Mouse (Mus musculus) small intestine, adult 2 months (tissue): ENCODE results near the gene Syne3. TPM values are rescaled to one million over a fixed set of nuclear protein-coding genes. Genes with fewer than 3 reads are reported as not detected.
A peak's percentile ranks its signal among the peaks of the same experiment; 100 is the strongest.

Experiments
- H3K27ac ChIP-seq: fragments of 200-500 bp; 2 replicates; pipeline ENCODE4 v1.5.1; 2012; ENCODE audit warnings: low read depth, low read length, control low read depth, inconsistent platforms; ENCODE audit not compliant: insufficient read depth
- H3K27me3 ChIP-seq: fragments of 200-500 bp; 2 replicates; pipeline ENCODE4 v1.6.1; 2012; ENCODE audit warnings: mild to moderate bottlenecking, moderate library complexity, low read length, inconsistent platforms; ENCODE audit not compliant: control insufficient read depth, insufficient read depth
- H3K36me3 ChIP-seq: fragments of 200-500 bp; 2 replicates; pipeline ENCODE4 v1.6.1; 2012; ENCODE audit warnings: mild to moderate bottlenecking, low read length, control low read depth, inconsistent platforms; ENCODE audit not compliant: control insufficient read depth, insufficient read depth
- H3K4me1 ChIP-seq: fragments of 200-500 bp; 2 replicates; pipeline ENCODE4 v1.6.1; 2012; ENCODE audit warnings: low read length, inconsistent platforms, mixed read lengths; ENCODE audit not compliant: control insufficient read depth, insufficient read depth, insufficient read length
- H3K4me3 ChIP-seq: fragments of 200-500 bp; 2 replicates; pipeline ENCODE4 v1.5.1; 2012; ENCODE audit warnings: low read depth, mild to moderate bottlenecking, control low read depth, inconsistent platforms, low read length, moderate library complexity
- CTCF ChIP-seq: fragments of 200-500 bp; IDR thresholded peaks from 2 replicates; pipeline ENCODE4 v1.5.1; 2012; ENCODE audit warnings: low read depth, mild to moderate bottlenecking, control low read depth, inconsistent platforms, low read length, moderate library complexity, mixed read lengths; ENCODE audit not compliant: insufficient replicate concordance, insufficient read length; ENCODE audit errors: extremely low read depth
- POLR2A ChIP-seq: fragments of 200-500 bp; IDR thresholded peaks from 2 replicates; pipeline ENCODE4 v1.6.1; 2012; ENCODE audit warnings: low read depth, mild to moderate bottlenecking, control low read depth, inconsistent platforms, low read length, moderate library complexity
- WGBS: fragments of 180-500 bp; shearing (Covaris S2); methylation state at CpG from one replicate; pipeline ENCODE4 v1.1.7; 2018; 5-methylcytosine and 5-hydroxymethylcytosine counted together
- polyA plus RNA-seq: library from polyadenylated mRNA; depleted of rRNA; stranded (reverse); fragments of >200 nt; gene quantifications from 2 replicates; pipeline ENCODE4 v1.2.3, GENCODE M21; 2012

Gene Syne3
- polyA plus RNA-seq, 1 experiment = 1.3 TPM

DNA sequence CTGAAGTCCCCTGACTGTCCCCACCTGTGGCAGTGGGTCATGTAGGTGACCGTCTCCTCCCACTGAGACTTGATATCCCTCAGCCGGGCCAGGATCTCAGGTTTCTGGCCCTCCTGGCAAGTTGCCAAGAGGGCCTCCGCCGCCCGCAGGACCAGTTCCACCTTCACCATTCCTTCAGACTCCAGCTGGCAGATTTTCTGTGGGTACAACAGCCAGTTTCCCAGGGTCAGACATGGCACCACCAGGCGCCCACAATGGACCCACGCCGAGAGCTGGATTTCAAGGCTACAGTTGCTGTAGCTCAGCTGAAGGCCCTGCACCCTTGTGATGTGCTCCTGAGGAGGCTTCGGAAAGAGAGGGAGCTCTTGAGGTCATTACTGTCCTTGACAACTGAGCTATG, 40.4 kb downstream of the Syne3 start:
- 66% methylated on average over 9 of the region's 9 CpGs for WGBS
- no peak overlapping the region for H3K27ac ChIP-seq
- no peak overlapping the region for H3K4me3 ChIP-seq
- no peak for TF ChIP-seq POLR2A
- H3K4me1 ChIP-seq = no peaks in the 10 kb centered on the region
- H3K27me3 ChIP-seq = no peaks in the 10 kb centered on the region
- H3K36me3 ChIP-seq = no peaks in the 10 kb centered on the region

DNA sequence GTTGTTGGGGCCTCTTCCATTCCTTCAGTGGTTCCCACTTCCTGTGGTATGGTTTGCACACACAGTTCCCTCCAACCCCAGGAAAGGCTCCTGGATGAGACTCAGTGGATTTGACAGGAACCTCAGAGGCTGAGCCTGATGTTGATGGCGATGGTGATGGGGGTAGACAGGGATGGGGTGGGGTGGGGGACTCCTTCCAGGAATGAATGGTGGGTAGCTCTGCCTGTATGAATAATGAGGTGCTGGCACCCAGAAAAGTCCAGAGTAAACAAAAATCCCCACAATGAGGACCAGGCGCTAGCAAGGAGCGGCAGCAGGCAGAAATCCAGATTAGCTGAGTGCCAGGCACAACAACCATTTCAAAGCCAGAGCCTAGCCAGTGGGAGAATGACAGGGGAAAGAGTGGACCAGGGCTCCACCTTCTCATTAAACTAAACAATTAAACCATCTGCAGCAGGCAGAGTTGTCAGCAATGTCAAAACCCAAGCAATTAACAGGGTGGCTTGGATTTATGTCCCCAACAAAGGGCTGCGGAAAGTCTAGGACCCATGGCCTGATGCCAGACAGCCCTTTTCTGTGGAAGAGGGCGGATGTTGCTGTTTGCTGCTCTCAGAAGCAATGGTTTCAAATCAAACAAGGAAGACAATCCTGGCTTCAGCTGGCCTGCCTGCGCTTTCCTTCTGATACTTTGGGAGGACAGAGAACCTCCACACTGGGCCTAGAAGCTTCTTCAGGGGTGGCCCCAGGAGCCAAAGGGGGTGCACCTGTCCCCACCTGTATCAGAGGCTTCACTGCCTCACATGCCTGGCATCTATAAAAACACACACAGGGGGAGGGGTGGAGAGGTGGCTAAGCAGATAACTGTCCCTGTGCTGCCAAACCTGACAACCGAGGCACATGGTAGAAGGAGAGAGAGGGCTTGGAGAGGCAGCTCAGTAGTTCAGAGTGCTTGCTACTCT, 44.4 kb downstream of the Syne3 start:
- WGBS = 53% methylated on average over 7 of the region's 7 CpGs
- Histone ChIP-seq H3K36me3 (no peaks in the 10 kb centered on the region), H3K27ac (peak overlapping the region; percentile 11; the same call in 1 of the 2 replicates), H3K4me1 (no peaks in the 10 kb centered on the region; the same call in 1 of the 2 replicates), H3K27me3 (no peaks in the 10 kb centered on the region), H3K4me3 (no peak overlapping the region)
- TF ChIP-seq CTCF (no peak), POLR2A (no peak)

DNA sequence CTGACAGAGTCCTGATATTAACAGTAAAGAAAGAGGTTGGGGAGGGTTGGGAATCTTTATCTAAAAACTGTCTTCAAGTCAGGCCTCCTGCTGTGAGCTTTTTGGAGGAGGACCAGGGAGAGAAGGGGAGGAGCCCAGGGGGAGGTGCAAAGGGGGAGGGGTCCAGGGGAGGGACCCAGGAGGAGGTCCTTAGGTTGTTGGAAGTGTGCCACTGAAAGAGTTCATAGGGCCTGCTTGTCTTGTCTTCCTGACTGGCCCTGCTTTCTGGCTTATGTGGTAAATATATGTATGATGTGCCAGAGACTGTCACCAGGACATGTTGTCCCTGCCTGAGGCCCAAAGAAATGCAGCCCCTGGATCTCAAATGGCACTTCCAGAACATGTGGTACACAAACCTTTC, 49.2 kb downstream of the Syne3 start:
- Histone ChIP-seq H3K36me3 (no peaks in the 10 kb centered on the region), H3K27me3 (no peaks in the 10 kb centered on the region), H3K4me3 (no peak overlapping the region), H3K27ac (no peak overlapping the region), H3K4me1 (peaks cover 2% of the 10 kb centered on the region)
- no peak for TF ChIP-seq CTCF
- TF ChIP-seq POLR2A = no peak

DNA sequence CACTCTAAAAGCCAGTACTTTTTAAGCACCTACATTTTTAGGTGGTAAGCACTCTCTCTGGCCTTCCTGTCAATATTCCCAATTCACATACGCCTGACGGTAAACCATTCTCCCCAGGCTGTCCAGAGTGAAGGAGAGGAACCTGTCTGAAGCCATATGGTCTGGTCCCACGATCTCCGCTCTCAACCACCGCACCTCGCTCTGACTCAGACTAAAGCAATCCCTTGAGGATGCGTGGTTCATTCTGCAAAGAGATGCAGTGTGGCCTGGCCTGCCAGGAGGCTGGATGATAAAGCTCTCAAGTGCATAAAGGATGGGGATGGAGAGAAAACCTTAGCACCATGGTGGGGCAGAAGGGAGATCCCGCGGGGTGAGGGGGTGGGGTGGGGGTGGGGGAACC, 49.6 kb downstream of the Syne3 start:
- H3K27me3 ChIP-seq = no peaks in the 10 kb centered on the region
- no peak overlapping the region for H3K27ac ChIP-seq
- WGBS = 80% methylated on average over 9 of the region's 9 CpGs
- H3K4me1 ChIP-seq = peaks cover 4% of the 10 kb centered on the region
- TF ChIP-seq CTCF = no peak
- TF ChIP-seq POLR2A = no peak
- no peaks in the 10 kb centered on the region for H3K36me3 ChIP-seq
- no peak overlapping the region for H3K4me3 ChIP-seq

DNA sequence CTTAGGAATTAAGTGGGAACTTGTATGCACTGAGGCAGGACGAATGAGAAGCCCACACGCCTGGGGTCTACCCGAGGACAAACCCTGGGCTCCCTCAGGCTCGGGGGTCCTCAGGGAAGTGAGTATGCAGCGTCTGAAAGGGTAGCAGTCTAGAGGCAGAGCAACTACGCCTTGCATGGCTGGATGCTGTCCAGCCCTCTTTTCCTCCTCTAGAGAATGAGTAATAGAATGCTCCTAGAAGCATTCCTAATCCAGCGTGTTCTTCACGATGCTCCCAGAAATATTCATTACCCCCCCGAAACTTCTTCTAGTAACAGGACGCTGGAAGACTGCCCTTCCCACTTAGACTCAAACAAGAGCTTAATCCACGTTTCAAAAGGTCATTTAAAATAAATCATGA, 51.3 kb downstream of the Syne3 start:
- H3K27ac ChIP-seq = no peak overlapping the region
- TF ChIP-seq POLR2A (no peak), CTCF (no peak)
- no peak overlapping the region for H3K4me3 ChIP-seq
- H3K36me3 ChIP-seq = no peaks in the 10 kb centered on the region
- WGBS = 72% methylated on average over 11 of the region's 11 CpGs
- H3K27me3 ChIP-seq = no peaks in the 10 kb centered on the region
- H3K4me1 ChIP-seq = peaks cover 4% of the 10 kb centered on the region

DNA sequence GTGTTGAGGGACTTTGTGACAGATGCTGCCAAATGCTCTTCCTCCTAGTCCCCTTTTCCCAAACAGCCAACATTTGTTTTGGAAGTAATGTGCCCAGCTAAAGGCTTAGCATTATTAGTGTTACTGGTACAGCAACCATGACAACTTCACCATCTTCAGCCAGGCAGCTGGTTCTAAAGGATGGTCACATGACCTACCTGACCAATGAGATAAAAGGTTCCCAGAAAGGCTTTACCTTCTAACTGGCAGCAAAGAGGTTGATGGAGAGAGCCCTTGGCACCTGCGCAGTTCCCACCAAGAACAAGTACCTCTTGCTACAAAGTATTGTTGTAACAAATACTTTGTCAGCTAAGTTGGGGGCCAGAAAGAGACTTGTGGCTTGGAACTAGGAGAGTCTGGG, 52.4 kb downstream of the Syne3 start:
- Histone ChIP-seq H3K27me3 (no peaks in the 10 kb centered on the region), H3K36me3 (no peaks in the 10 kb centered on the region), H3K4me1 (peaks cover 4% of the 10 kb centered on the region), H3K4me3 (no peak overlapping the region), H3K27ac (no peak overlapping the region)
- WGBS = 97% methylated on average over 1 of the region's 1 CpGs
- TF ChIP-seq CTCF = no peak
- TF ChIP-seq POLR2A = no peak

DNA sequence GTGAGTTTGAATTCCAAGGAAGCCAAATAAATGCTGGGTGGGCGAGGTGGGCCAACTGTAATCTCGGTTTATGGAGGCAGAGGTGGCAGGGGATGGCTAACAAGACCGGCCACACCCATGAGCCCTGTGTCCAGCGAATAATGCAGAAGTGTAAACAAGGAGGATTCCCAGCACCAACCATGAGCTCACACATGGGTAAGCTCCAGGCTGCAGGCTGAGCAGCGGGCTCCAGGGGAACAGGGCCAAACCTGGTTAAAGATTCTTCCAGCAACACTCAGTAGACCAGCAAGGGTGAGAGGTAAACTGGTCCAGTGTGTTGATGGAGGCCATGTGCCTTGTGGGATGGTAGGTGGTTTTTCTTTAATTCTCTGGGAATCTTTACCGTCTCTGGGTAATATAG, 53.2 kb downstream of the Syne3 start:
- H3K4me1 ChIP-seq = peaks cover 4% of the 10 kb centered on the region
- WGBS = 71% methylated on average over 6 of the region's 6 CpGs
- H3K36me3 ChIP-seq = no peaks in the 10 kb centered on the region
- TF ChIP-seq POLR2A (no peak), CTCF (no peak)
- no peak overlapping the region for H3K4me3 ChIP-seq
- no peak overlapping the region for H3K27ac ChIP-seq
- no peaks in the 10 kb centered on the region for H3K27me3 ChIP-seq
